Mouse (Mus musculus) limb, embryonic 15.5 days (tissue): ENCODE results near the gene Plekhd1. TPM values are rescaled to one million over a fixed set of nuclear protein-coding genes. Genes with fewer than 3 reads are reported as not detected.

Experiments used
- ATAC-seq: fragments of 200-750 bp; cut with Nextera tagmentation; 2 replicates; pipeline ENCODE4 v1.8.0; 2017; ENCODE audit warnings: low read depth, moderate TSS enrichment; ENCODE audit not compliant: insufficient number of reproducible peaks, low FRiP score, low TSS enrichment
- H3K27ac ChIP-seq: fragments of 300-500 bp; sonication (generic); 2 replicates; pipeline ENCODE4 v1.5.1; 2015; ENCODE audit warnings: moderate library complexity, mild to moderate bottlenecking, inconsistent platforms
- H3K27me3 ChIP-seq: fragments of 300-500 bp; sonication (generic); 2 replicates; pipeline ENCODE4 v1.6.1; 2015; ENCODE audit warnings: inconsistent platforms
- H3K36me3 ChIP-seq: fragments of 300-500 bp; sonication (generic); 2 replicates; pipeline ENCODE4 v1.6.1; 2015; ENCODE audit warnings: inconsistent platforms
- H3K4me1 ChIP-seq: fragments of 300-500 bp; sonication (generic); 2 replicates; pipeline ENCODE4 v1.6.1; 2015; ENCODE audit warnings: inconsistent platforms
- H3K4me2 ChIP-seq: fragments of 300-500 bp; sonication (generic); 2 replicates; pipeline ENCODE4 v1.6.1; 2015; ENCODE audit warnings: mild to moderate bottlenecking, inconsistent platforms
- H3K4me3 ChIP-seq: fragments of 300-500 bp; sonication (generic); 2 replicates; pipeline ENCODE4 v1.5.1; 2015; ENCODE audit warnings: mild to moderate bottlenecking, inconsistent platforms
- H3K9ac ChIP-seq: fragments of 300-500 bp; sonication (generic); 2 replicates; pipeline ENCODE4 v1.6.1; 2015; ENCODE audit warnings: inconsistent platforms
- H3K9me3 ChIP-seq: fragments of 300-500 bp; sonication (generic); 2 replicates; pipeline ENCODE4 v1.6.1; 2016; ENCODE audit warnings: inconsistent platforms
- WGBS: fragments of 180-500 bp; shearing (Covaris S2); methylation state at CpG from one replicate; pipeline ENCODE4 v1.1.7; 2015; 5-methylcytosine and 5-hydroxymethylcytosine counted together
- polyA plus RNA-seq: library from polyadenylated mRNA; unstranded; fragments of >200 nt; fragmentation: Nextera tagmentation; extraction: Ambion mirVana; gene quantifications from 2 replicates; pipeline ENCODE4 v1.2.1, GENCODE M21; 2015

Plekhd1 gene
- polyA plus RNA-seq, 1 experiment from 2014 or later, result 0.15 TPM

- 18% methylated on average over 3 of the region's 3 CpGs for WGBS
Measured at GRCm38 (mm10) chr12:80673170-80673569, 19.2 kb upstream of the Plekhd1 start.

GRCm38 (mm10) chr12:80681340-80681739, 11.1 kb upstream of the Plekhd1 start:
- no peaks in the 10 kb centered on the region for H3K4me1 ChIP-seq
- no peak for ATAC-seq
- WGBS, result 85% methylated on average over 1 of the region's 1 CpGs

More at GRCm38 (mm10) chr12:80673170-80673569, 19.2 kb upstream of the Plekhd1 start:
- Histone ChIP-seq H3K27ac (no peak overlapping the region), H3K9ac (no peak overlapping the region), H3K27me3 (no peaks in the 10 kb centered on the region), H3K4me3 (no peak overlapping the region), H3K9me3 (no peaks in the 10 kb centered on the region), H3K4me2 (no peak overlapping the region), H3K4me1 (no peaks in the 10 kb centered on the region), H3K36me3 (peaks cover 55% of the 10 kb centered on the region)
- ATAC-seq, result no peak

GRCm38 (mm10) chr12:80683554-80683953, 8.8 kb upstream of the Plekhd1 start:
- Histone ChIP-seq H3K9ac (no peak overlapping the region), H3K4me2 (no peak overlapping the region), H3K4me3 (no peak overlapping the region), H3K4me1 (peaks cover 5% of the 10 kb centered on the region; the same call in 1 of the 2 replicates), H3K27ac (no peak overlapping the region), H3K9me3 (no peaks in the 10 kb centered on the region), H3K27me3 (no peaks in the 10 kb centered on the region), H3K36me3 (peaks cover 17% of the 10 kb centered on the region)
- WGBS, result 90% methylated on average over 3 of the region's 3 CpGs
- ATAC-seq, result no peak

More at GRCm38 (mm10) chr12:80681340-80681739, 11.1 kb upstream of the Plekhd1 start:
- H3K9me3 ChIP-seq, result no peaks in the 10 kb centered on the region
- H3K27ac ChIP-seq, result no peak overlapping the region
- H3K4me2 ChIP-seq, result no peak overlapping the region
- H3K4me3 ChIP-seq, result no peak overlapping the region
- H3K27me3 ChIP-seq, result no peaks in the 10 kb centered on the region
- H3K9ac ChIP-seq, result no peak overlapping the region
- H3K36me3 ChIP-seq, result peaks cover 31% of the 10 kb centered on the region

- no peak for ATAC-seq
- 82% methylated on average over 3 of the region's 3 CpGs for WGBS
- Histone ChIP-seq H3K9me3 (no peaks in the 10 kb centered on the region), H3K9ac (no peak overlapping the region), H3K36me3 (peaks cover 12% of the 10 kb centered on the region), H3K4me3 (no peak overlapping the region), H3K4me1 (peaks cover 5% of the 10 kb centered on the region; the same call in 1 of the 2 replicates), H3K27me3 (no peaks in the 10 kb centered on the region), H3K4me2 (no peak overlapping the region), H3K27ac (no peak overlapping the region)
Measured at GRCm38 (mm10) chr12:80684316-80684715, 8.1 kb upstream of the Plekhd1 start.

- 49% methylated on average over 10 of the region's 10 CpGs for WGBS
- ATAC-seq, result no peak
- Histone ChIP-seq H3K4me2 (peak overlapping the region; percentile 19; the same call in 1 of the 2 replicates), H3K27ac (no peak overlapping the region), H3K27me3 (peaks cover 28% of the 10 kb centered on the region), H3K36me3 (no peaks in the 10 kb centered on the region), H3K9ac (no peak overlapping the region), H3K4me3 (no peak overlapping the region), H3K9me3 (no peaks in the 10 kb centered on the region), H3K4me1 (peaks cover 18% of the 10 kb centered on the region)
Measured at GRCm38 (mm10) chr12:80687788-80688211, 4.6 kb upstream of the Plekhd1 start.

- Histone ChIP-seq H3K4me1 (peaks cover 23% of the 10 kb centered on the region), H3K9ac (no peak overlapping the region), H3K4me3 (no peak overlapping the region), H3K36me3 (no peaks in the 10 kb centered on the region), H3K27ac (no peak overlapping the region), H3K9me3 (no peaks in the 10 kb centered on the region), H3K27me3 (peaks cover 43% of the 10 kb centered on the region), H3K4me2 (no peak overlapping the region)
- ATAC-seq, result no peak
- 67% methylated on average over 5 of the region's 5 CpGs for WGBS
Measured at GRCm38 (mm10) chr12:80689696-80690095, 2.7 kb upstream of the Plekhd1 start.

- Histone ChIP-seq H3K4me3 (no peak overlapping the region), H3K27ac (no peak overlapping the region), H3K4me1 (peaks cover 23% of the 10 kb centered on the region), H3K36me3 (no peaks in the 10 kb centered on the region), H3K9ac (no peak overlapping the region), H3K9me3 (no peaks in the 10 kb centered on the region), H3K4me2 (no peak overlapping the region), H3K27me3 (peaks cover 52% of the 10 kb centered on the region)
- WGBS, result 9% methylated on average over 12 of the region's 12 CpGs
- no peak for ATAC-seq
Measured at GRCm38 (mm10) chr12:80691671-80692091, 710 bp upstream of the Plekhd1 start.

- Histone ChIP-seq H3K4me2 (no peak overlapping the region), H3K9ac (no peak overlapping the region), H3K4me3 (no peak overlapping the region), H3K9me3 (no peaks in the 10 kb centered on the region), H3K36me3 (no peaks in the 10 kb centered on the region), H3K27ac (no peak overlapping the region), H3K27me3 (peaks cover 52% of the 10 kb centered on the region), H3K4me1 (peaks cover 17% of the 10 kb centered on the region)
- no peak for ATAC-seq
- 22% methylated on average over 2 of the region's 2 CpGs for WGBS
Measured at GRCm38 (mm10) chr12:80693700-80694099, 1.3 kb downstream of the Plekhd1 start.

GRCm38 (mm10) chr12:80695004-80695403, 2.6 kb downstream of the Plekhd1 start:
- peaks cover 52% of the 10 kb centered on the region for H3K27me3 ChIP-seq
- H3K9me3 ChIP-seq, result no peaks in the 10 kb centered on the region
- peaks cover 17% of the 10 kb centered on the region for H3K4me1 ChIP-seq
- no peak overlapping the region for H3K4me3 ChIP-seq
- no peak overlapping the region for H3K9ac ChIP-seq
- no peak overlapping the region for H3K4me2 ChIP-seq
- H3K27ac ChIP-seq, result no peak overlapping the region
- H3K36me3 ChIP-seq, result no peaks in the 10 kb centered on the region
- ATAC-seq, result no peak
- WGBS, result 67% methylated on average over 3 of the region's 3 CpGs

GRCm38 (mm10) chr12:80698526-80699143, 6.2 kb downstream of the Plekhd1 start:
- no peaks in the 10 kb centered on the region for H3K9me3 ChIP-seq
- peaks cover 16% of the 10 kb centered on the region for H3K27me3 ChIP-seq
- H3K4me1 ChIP-seq, result no peaks in the 10 kb centered on the region
- 87% methylated on average over 5 of the region's 5 CpGs for WGBS
- no peaks in the 10 kb centered on the region for H3K36me3 ChIP-seq
- no peak overlapping the region for H3K9ac ChIP-seq
- no peak overlapping the region for H3K4me2 ChIP-seq
- ATAC-seq, result no peak
- H3K4me3 ChIP-seq, result no peak overlapping the region
- no peak overlapping the region for H3K27ac ChIP-seq

GRCm38 (mm10) chr12:80699144-80699531, 6.7 kb downstream of the Plekhd1 start:
- WGBS, result 63% methylated on average over 2 of the region's 2 CpGs
- H3K27me3 ChIP-seq, result peaks cover 15% of the 10 kb centered on the region
- no peaks in the 10 kb centered on the region for H3K9me3 ChIP-seq
- no peak overlapping the region for H3K27ac ChIP-seq
- no peaks in the 10 kb centered on the region for H3K4me1 ChIP-seq
- no peak overlapping the region for H3K4me3 ChIP-seq
- no peak overlapping the region for H3K4me2 ChIP-seq
- H3K9ac ChIP-seq, result no peak overlapping the region
- no peak for ATAC-seq
- no peaks in the 10 kb centered on the region for H3K36me3 ChIP-seq

GRCm38 (mm10) chr12:80701332-80701731, 8.9 kb downstream of the Plekhd1 start:
- Histone ChIP-seq H3K9me3 (no peaks in the 10 kb centered on the region), H3K36me3 (no peaks in the 10 kb centered on the region), H3K4me2 (no peak overlapping the region), H3K9ac (no peak overlapping the region), H3K27me3 (no peaks in the 10 kb centered on the region), H3K27ac (no peak overlapping the region), H3K4me3 (no peak overlapping the region), H3K4me1 (peaks cover 2% of the 10 kb centered on the region)
- WGBS, result 66% methylated on average over 7 of the region's 7 CpGs
- ATAC-seq, result no peak
